22 mouse cellular contexts compared by ENCODE assay signal in genomic region chr17:43612221-43612620, GRCm38 (mm10). TPM values are rescaled to one million over a fixed set of nuclear protein-coding genes. Genes with fewer than 3 reads are reported as not detected.
"Had no signal": no experiment of that assay in that cellular context is flagged by ENCODE, and none has a peak within 500 bp of the region (broad histone marks: within the 10 kb centered on the region; RNA-seq: fewer than 3 reads in every experiment).

No protein-coding gene starts in this region.

- H3K9me3 ChIP-seq: heart, embryonic 10.5 days; heart, embryonic 13.5 days; heart, embryonic 15.5 days; hindbrain, embryonic 10.5 days; hindbrain, embryonic 12.5 days; hindbrain, embryonic 13.5 days; hindbrain, embryonic 15.5 days; intestine, embryonic 15.5 days; kidney, embryonic 15.5 days had no signal

- ATAC-seq: inflammation-experienced regulatory T-cells, adult 6 months; intestine, embryonic 16.5 days; intestine, postnatal 0 days had no signal

- H3K4me1 ChIP-seq: heart, embryonic 10.5 days; heart, embryonic 13.5 days; heart, embryonic 15.5 days; hindbrain, embryonic 10.5 days; hindbrain, embryonic 13.5 days; hindbrain, embryonic 15.5 days; intestine, embryonic 15.5 days; kidney, embryonic 15.5 days had no signal

- H3K4me2 ChIP-seq: heart, embryonic 11.5 days; heart, embryonic 13.5 days; heart, embryonic 15.5 days; hindbrain, embryonic 12.5 days; hindbrain, embryonic 13.5 days; hindbrain, embryonic 14.5 days; hindbrain, embryonic 15.5 days; intestine, embryonic 15.5 days; kidney, embryonic 15.5 days had no signal

- H3K36me3 ChIP-seq: heart, embryonic 10.5 days; heart, embryonic 13.5 days; heart, embryonic 15.5 days; hindbrain, embryonic 10.5 days; hindbrain, embryonic 12.5 days; hindbrain, embryonic 13.5 days; hindbrain, embryonic 15.5 days; intestine, embryonic 15.5 days; kidney, embryonic 15.5 days had no signal

- H3K27ac ChIP-seq: heart, embryonic 10.5 days; heart, embryonic 13.5 days; heart, embryonic 15.5 days; hindbrain, embryonic 10.5 days; hindbrain, embryonic 12.5 days; hindbrain, embryonic 13.5 days; hindbrain, embryonic 14.5 days; hindbrain, embryonic 15.5 days; hindbrain, postnatal 0 days; intestine, embryonic 15.5 days; kidney, embryonic 15.5 days; kidney, postnatal 0 days; layer of hippocampus, adult 2 months had no signal

- H3K9ac ChIP-seq: heart, embryonic 13.5 days; heart, embryonic 15.5 days; hindbrain, embryonic 12.5 days; hindbrain, embryonic 13.5 days; hindbrain, embryonic 14.5 days; hindbrain, embryonic 15.5 days; intestine, embryonic 15.5 days; kidney, embryonic 15.5 days had no signal

- H3K27me3 ChIP-seq: heart, embryonic 13.5 days; heart, embryonic 15.5 days; hindbrain, embryonic 12.5 days; hindbrain, embryonic 13.5 days; hindbrain, embryonic 15.5 days; intestine, embryonic 15.5 days; kidney, embryonic 15.5 days had no signal

- H3K4me3 ChIP-seq: heart, embryonic 10.5 days; heart, embryonic 13.5 days; heart, embryonic 15.5 days; hindbrain, embryonic 10.5 days; hindbrain, embryonic 12.5 days; hindbrain, embryonic 13.5 days; hindbrain, embryonic 15.5 days; intestine, embryonic 15.5 days; kidney, embryonic 15.5 days; layer of hippocampus, adult 2 months had no signal

RNA-seq across cellular contexts. Expression of gene Tdrd6, which starts 17.9 kb away (rescaled TPM):
- total RNA-seq: heart, postnatal 36 days; hematopoietic stem cell, adult 5-6 weeks had no signal
- polyA plus RNA-seq: heart, embryonic 10.5 days; heart, embryonic 13.5 days; heart, embryonic 15.5 days; inflammation-experienced regulatory T-cells, adult 6 months; kidney, embryonic 14.5 days; kidney, embryonic 16.5 days; large intestine, adult 2 months had no signal
